Mouse (Mus musculus) embryonic fibroblast, embryonic 13.5 days (primary cell): ENCODE data around the gene Abca4.

Experiments used
- CTCF ChIP-seq: IDR thresholded peaks from 2 replicates; pipeline ENCODE4 v1.5.1; 2011; ENCODE audit warnings: mild to moderate bottlenecking, control low read depth, low read length, moderate library complexity, borderline replicate concordance; ENCODE audit not compliant: insufficient read depth
- POLR2A ChIP-seq: IDR thresholded peaks from 2 replicates; pipeline ENCODE4 v1.6.1; 2011; ENCODE audit warnings: low read depth, mild to moderate bottlenecking, control low read depth, low read length, moderate library complexity

DNA sequence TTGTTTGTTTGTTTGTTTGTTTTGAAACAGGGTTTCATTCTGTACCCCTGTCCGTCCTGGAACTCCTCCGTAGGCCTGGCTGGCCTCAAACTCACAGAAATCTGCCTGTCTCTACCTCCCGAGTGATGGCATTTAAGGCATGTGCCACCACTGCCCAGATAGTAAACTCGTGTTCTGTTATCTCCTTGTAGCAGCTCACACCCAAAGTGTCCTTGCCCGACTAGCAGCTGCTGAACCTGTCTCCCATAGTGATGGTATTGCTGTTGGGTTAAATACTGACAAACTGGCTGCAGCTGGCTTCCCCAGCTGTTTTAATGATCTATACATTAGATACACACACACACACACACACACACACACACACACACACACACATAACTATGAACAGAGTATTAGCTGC is 55.5 kb downstream of the Abca4 start:
- no peak for TF ChIP-seq POLR2A
- TF ChIP-seq CTCF, result no peak
